18 mouse cellular contexts compared by ENCODE assay signal in genomic region chr7:30023800-30024199, GRCm38 (mm10). TPM values are rescaled to one million over a fixed set of nuclear protein-coding genes. Genes with fewer than 3 reads are reported as not detected.
DNase-seq lines count a peak whose midpoint lies in the region; ATAC-seq and TF ChIP-seq lines count a peak whose summit lies in the region.
"Had no signal": no experiment of that assay in that cellular context is flagged by ENCODE, and none has a peak within 500 bp of the region (broad histone marks: within the 10 kb centered on the region; RNA-seq: fewer than 3 reads in every experiment).

No protein-coding gene starts in this region.

- peak; percentile 29 for DNase-seq in heart, postnatal 4 days
- no peak for DNase-seq in heart, adult 9 months (ENCODE audit: low spot score in 2 of 2)
- DNase-seq in MEL (ENCODE audit: low read depth, low spot score), result peak; percentile 92
- peak; percentile 52 to 58 for DNase-seq in spleen, postnatal 14 days (ENCODE audit: low spot score in 2 of 2)
- DNase-seq in forebrain, embryonic 14.5 days (ENCODE audit: low spot score), result no peak
- no peak for DNase-seq in Muller cell, postnatal 12 days (ENCODE audit: inconsistent ontology term)
- DNase-seq: adrenal gland, adult 8-10 months; adrenal gland, postnatal 36 days; cerebellum, adult 8-10 months; cerebellum, postnatal 14 days; gastrocnemius, adult 2 months; gastrocnemius, postnatal 25 days had no signal

- no peaks in the 10 kb centered on the region for H3K9me3 ChIP-seq in MEL (replicated peaks; ENCODE audit: insufficient read depth, low read length)
- no peaks in the 10 kb centered on the region for H3K9me3 ChIP-seq in forebrain, embryonic 14.5 days (replicated peaks; ENCODE audit: control insufficient read depth, low read length)
- no peaks in the 10 kb centered on the region for H3K9me3 ChIP-seq in hindbrain, embryonic 16.5 days (ENCODE audit: control insufficient read depth, low read length)
- H3K9me3 ChIP-seq: embryonic facial prominence, embryonic 12.5 days; forebrain, embryonic 13.5 days; hindbrain, embryonic 10.5 days had no signal

- no peak for TF ChIP-seq CTCF in MEL (IDR thresholded peaks at IDR 0.05 in 2 of 3, conservative IDR thresholded peaks at IDR 0.05 in 1 of 3; ENCODE audit: control insufficient read depth in 1 of 3, insufficient read depth in 1 of 3, low read depth in 2 of 3, low read length in 3 of 3, poor library complexity in 1 of 3, severe bottlenecking in 1 of 3)

- peak overlapping the region; percentile 83 for H3K27ac ChIP-seq in MEL (ENCODE audit: control insufficient read depth, low read depth, low read length)
- no peak overlapping the region for H3K27ac ChIP-seq in forebrain, embryonic 14.5 days (ENCODE audit: low read depth, low read length)
- no peak overlapping the region for H3K27ac ChIP-seq in hindbrain, embryonic 16.5 days (ENCODE audit: low read depth, low read length)
- H3K27ac ChIP-seq: embryonic facial prominence, embryonic 12.5 days; forebrain, embryonic 13.5 days; gastrocnemius, adult 2 months; hindbrain, embryonic 10.5 days; hindbrain, embryonic 14.5 days had no signal

- 89% methylated on average over 8 of the region's 8 CpGs for WGBS in forebrain, embryonic 14.5 days
- 90% methylated on average over 8 of the region's 8 CpGs for WGBS in hindbrain, embryonic 16.5 days

- H3K36me3 ChIP-seq in MEL (ENCODE audit: control insufficient read depth in 1 of 2, insufficient read depth in 2 of 2, low read length in 2 of 2), result peaks cover 1 to 14% of the 10 kb centered on the region in 2 experiments; a peak in 3 of 4 replicates
- H3K36me3 ChIP-seq in forebrain, embryonic 14.5 days (ENCODE audit: control insufficient read depth, insufficient read depth, low read length), result peaks cover 67% of the 10 kb centered on the region
- H3K36me3 ChIP-seq in hindbrain, embryonic 16.5 days (ENCODE audit: control insufficient read depth, insufficient read depth, low read length), result peaks cover 28% of the 10 kb centered on the region

- H3K9ac ChIP-seq in MEL (ENCODE audit: control insufficient read depth, low read depth, low read length, poor library complexity, severe bottlenecking), result no peak overlapping the region
- no peak overlapping the region for H3K9ac ChIP-seq in forebrain, embryonic 14.5 days (ENCODE audit: low read length)
- H3K9ac ChIP-seq in hindbrain, embryonic 16.5 days (ENCODE audit: low read depth, low read length), result no peak overlapping the region
- H3K9ac ChIP-seq: embryonic facial prominence, embryonic 12.5 days; forebrain, embryonic 13.5 days; hindbrain, embryonic 14.5 days had no signal

- H3K79me2 ChIP-seq in MEL (ENCODE audit: control insufficient read depth, insufficient read depth, low read length, poor library complexity), result no peaks in the 10 kb centered on the region

- ATAC-seq in erythroid progenitor cell, adult 5-6 weeks (replicated peaks; ENCODE audit: low FRiP score, poor library complexity, severe bottlenecking), result peak; percentile 97
- ATAC-seq in forebrain, embryonic 14.5 days, result no peak
- no peak for ATAC-seq in hindbrain, embryonic 16.5 days
- ATAC-seq: forebrain, embryonic 13.5 days had no signal

- TF ChIP-seq POLR2A in MEL (IDR thresholded peaks at IDR 0.05; ENCODE audit: control insufficient read depth in 1 of 2, insufficient read depth in 1 of 2, low read depth in 1 of 2, low read length in 2 of 2, poor library complexity in 1 of 2), result 0 out of 4 replicates have a peak, but pooled peaks of 1 of the 2 experiments have one; percentile 15

- no peak overlapping the region for H3K4me2 ChIP-seq in forebrain, embryonic 14.5 days (ENCODE audit: low read length)
- H3K4me2 ChIP-seq in hindbrain, embryonic 16.5 days (ENCODE audit: low read length), result no peak overlapping the region
- H3K4me2 ChIP-seq: embryonic facial prominence, embryonic 12.5 days; forebrain, embryonic 13.5 days; hindbrain, embryonic 14.5 days had no signal

- H3K4me1 ChIP-seq in MEL (ENCODE audit: control insufficient read depth in 1 of 2, insufficient read depth in 2 of 2, low read length in 2 of 2), result peaks cover 7 to 26% of the 10 kb centered on the region in 2 experiments
- no peaks in the 10 kb centered on the region for H3K4me1 ChIP-seq in forebrain, embryonic 14.5 days (ENCODE audit: control insufficient read depth, insufficient read depth, low read length)
- H3K4me1 ChIP-seq in hindbrain, embryonic 16.5 days (ENCODE audit: control insufficient read depth, insufficient read depth, low read depth, low read length), result no peaks in the 10 kb centered on the region
- H3K4me1 ChIP-seq: forebrain, embryonic 13.5 days; hindbrain, embryonic 10.5 days had no signal

- peak; percentile 66 to 74 for TF ChIP-seq EP300 in MEL (IDR thresholded peaks at IDR 0.05; ENCODE audit: low read depth in 1 of 2, low read length in 2 of 2)

- H3K4me3 ChIP-seq in MEL (ENCODE audit: control insufficient read depth in 1 of 2, insufficient read depth in 1 of 2, low read depth in 2 of 2, low read length in 2 of 2), result no peak overlapping the region
- no peak overlapping the region for H3K4me3 ChIP-seq in forebrain, embryonic 14.5 days (ENCODE audit: low read depth, low read length)
- no peak overlapping the region for H3K4me3 ChIP-seq in hindbrain, embryonic 16.5 days (ENCODE audit: low read length)
- H3K4me3 ChIP-seq: embryonic facial prominence, embryonic 12.5 days; forebrain, embryonic 13.5 days; gastrocnemius, adult 2 months; hindbrain, embryonic 10.5 days had no signal

- H3K27me3 ChIP-seq in MEL (ENCODE audit: control insufficient read depth in 1 of 2, insufficient read depth in 2 of 2, low read length in 2 of 2), result no peaks in the 10 kb centered on the region
- H3K27me3 ChIP-seq in forebrain, embryonic 14.5 days (replicated peaks; ENCODE audit: control insufficient read depth, insufficient read depth, low read length), result no peaks in the 10 kb centered on the region
- no peaks in the 10 kb centered on the region for H3K27me3 ChIP-seq in hindbrain, embryonic 16.5 days (replicated peaks; ENCODE audit: control insufficient read depth, insufficient read depth, low read length)
- H3K27me3 ChIP-seq: embryonic facial prominence, embryonic 12.5 days; forebrain, embryonic 13.5 days had no signal

- no peak for TF ChIP-seq RAD21 in MEL (IDR thresholded peaks at IDR 0.05; ENCODE audit: low read depth, low read length)

TF ChIP-seq in MEL, 35 proteins besides CTCF, POLR2A, EP300 and RAD21 (continues in another document):
- no peak for TF ChIP-seq HCFC1 (IDR thresholded peaks at IDR 0.05; ENCODE audit: low read depth, low read length)
- TF ChIP-seq ZKSCAN1 (IDR thresholded peaks at IDR 0.05; ENCODE audit: low read depth, low read length), result no peak
- peak; percentile 47; the same call in 1 of the 2 replicates for TF ChIP-seq MXI1 (IDR thresholded peaks at IDR 0.05; ENCODE audit: low read depth, low read length)
- no peak for TF ChIP-seq ELF1 (IDR thresholded peaks at IDR 0.05; ENCODE audit: low read depth, low read length)
- TF ChIP-seq USF2 (IDR thresholded peaks at IDR 0.05; ENCODE audit: borderline replicate concordance in 1 of 2, insufficient read depth in 1 of 2, low read depth in 1 of 2, low read length in 2 of 2), result no peak
- TF ChIP-seq MAZ (IDR thresholded peaks at IDR 0.05; ENCODE audit: low read depth, low read length), result no peak
- TF ChIP-seq NELFE (IDR thresholded peaks at IDR 0.05; ENCODE audit: low read depth, low read length), result no peak
- TF ChIP-seq RCOR1 (IDR thresholded peaks at IDR 0.05; ENCODE audit: low read depth, low read length), result no peak
- TF ChIP-seq ZMIZ1 (IDR thresholded peaks at IDR 0.05; ENCODE audit: low read depth, low read length), result no peak
- no peak for TF ChIP-seq KAT2A (conservative IDR thresholded peaks at IDR 0.05; ENCODE audit: low read depth, low read length)
- peak; percentile 79 for TF ChIP-seq TAL1 (IDR thresholded peaks at IDR 0.05; ENCODE audit: low read length)
- TF ChIP-seq POLR2AphosphoS2 (IDR thresholded peaks at IDR 0.05; ENCODE audit: low read length), result no peak
- no peak for TF ChIP-seq UBTF (IDR thresholded peaks at IDR 0.05; ENCODE audit: borderline replicate concordance, insufficient read depth, low read depth, low read length)
- TF ChIP-seq POLR2AphosphoS5 (IDR thresholded peaks at IDR 0.05; ENCODE audit: borderline replicate concordance, low read depth, low read length), result no peak

RNA-seq across cellular contexts. Expression of gene Zfp14, which starts 27.4 kb away (rescaled TPM):
- total RNA-seq in heart, postnatal 4 days (2021), result 1 to 10 TPM; 1.8 to 2.1 TPM
- total RNA-seq in MEL (2012; rRNA removed), result 0.16 and 0.39 TPM in 2 replicates
- polyA plus RNA-seq in MEL (2012; ENCODE audit: insufficient read depth in 1 of 2, insufficient read length in 2 of 2, low read depth in 1 of 2, low replicate concordance in 2 of 2, missing spikeins in 1 of 2), result under 1 TPM in 1 of 2 experiments, not detected in 1; 0.25 TPM
- total RNA-seq in erythroid progenitor cell, adult 5-6 weeks (2015; ENCODE audit: low replicate concordance), result 1.1 TPM in 1 of 2 replicates, not detected in the other
- 0.39 TPM in 1 of 2 replicates, not detected in the other for total RNA-seq in erythroid progenitor cell, adult 5-6 weeks (2017; ENCODE audit: low replicate concordance)
- polyA plus RNA-seq in forebrain, embryonic 14.5 days (2014; fragmentation: Nextera tagmentation; extraction: Ambion mirVana), result 14.3 and 17.1 TPM in 2 replicates
- polyA plus RNA-seq in hindbrain, embryonic 16.5 days (2015; fragmentation: Nextera tagmentation; extraction: Ambion mirVana), result 10.7 and 11.9 TPM in 2 replicates

RNA-seq across cellular contexts. Expression of gene Zfp568, which starts 40.0 kb away (rescaled TPM):
- 10 to 100 TPM; 83.8 to 87.0 TPM for total RNA-seq in heart, postnatal 4 days (2021)
- 12.5 and 14.3 TPM in 2 replicates for total RNA-seq in MEL (2012; rRNA removed)
- 100 to 1,000 TPM in 1 of 2 experiments, 10 to 100 TPM in 1; 15.4 to 141 TPM for polyA plus RNA-seq in MEL (2012; ENCODE audit: insufficient read depth in 1 of 2, insufficient read length in 2 of 2, low read depth in 1 of 2, low replicate concordance in 2 of 2, missing spikeins in 1 of 2)
- 2.5 and 5.4 TPM in 2 replicates for total RNA-seq in erythroid progenitor cell, adult 5-6 weeks (2015; ENCODE audit: low replicate concordance)
- total RNA-seq in erythroid progenitor cell, adult 5-6 weeks (2017; ENCODE audit: low replicate concordance), result 4.1 and 4.2 TPM in 2 replicates
- 2.9 and 4.3 TPM in 2 replicates for polyA plus RNA-seq in forebrain, embryonic 14.5 days (2014; fragmentation: Nextera tagmentation; extraction: Ambion mirVana)
- polyA plus RNA-seq in hindbrain, embryonic 16.5 days (2015; fragmentation: Nextera tagmentation; extraction: Ambion mirVana), result 3.5 and 4.0 TPM in 2 replicates

RNA-seq across cellular contexts. Expression of gene Zfp82, which starts 48.9 kb away (rescaled TPM):
- total RNA-seq in heart, postnatal 4 days (2021), result 1 to 10 TPM in 1 of 2 experiments, under 1 TPM in 1; 0.23 to 1.0 TPM
- 2.2 and 2.4 TPM in 2 replicates for total RNA-seq in MEL (2012; rRNA removed)
- 1 to 10 TPM in 1 of 2 experiments, not detected in 1; 2.0 TPM for polyA plus RNA-seq in MEL (2012; ENCODE audit: insufficient read depth in 1 of 2, insufficient read length in 2 of 2, low read depth in 1 of 2, low replicate concordance in 2 of 2, missing spikeins in 1 of 2)
- total RNA-seq in erythroid progenitor cell, adult 5-6 weeks (2015; ENCODE audit: low replicate concordance), result 0.84 and 4.0 TPM in 2 replicates
- 0.64 and 2.4 TPM in 2 replicates for total RNA-seq in erythroid progenitor cell, adult 5-6 weeks (2017; ENCODE audit: low replicate concordance)
- 13.6 and 13.8 TPM in 2 replicates for polyA plus RNA-seq in forebrain, embryonic 14.5 days (2014; fragmentation: Nextera tagmentation; extraction: Ambion mirVana)
- 11.6 and 13.8 TPM in 2 replicates for polyA plus RNA-seq in hindbrain, embryonic 16.5 days (2015; fragmentation: Nextera tagmentation; extraction: Ambion mirVana)

Comparison
In these comparisons a context has a peak if more than half of its experiments do, and no peak if none do; other contexts are left out.
1. DNase-seq: peak in heart, postnatal 4 days (single experiment), MEL (single experiment) and spleen, postnatal 14 days (2 of 2); none in heart, adult 9 months (0 of 2), forebrain, embryonic 14.5 days (single experiment) and Muller cell, postnatal 12 days (single experiment).